Mouse (Mus musculus) heart, adult 2 months (tissue): ENCODE data around the gene Rassf5.

Experiments used
- CTCF ChIP-seq: fragments of 200-600 bp; IDR thresholded peaks from 2 replicates; pipeline ENCODE4 v1.8.1; 2022; ENCODE audit warnings: antibody characterized with exemption, mild to moderate bottlenecking, moderate library complexity
- EP300 ChIP-seq: fragments of 200-500 bp; IDR thresholded peaks from 2 replicates; pipeline ENCODE4 v1.6.1; 2011; ENCODE audit warnings: low read depth, low read length, control low read depth; ENCODE audit not compliant: insufficient read depth

- TF ChIP-seq CTCF: no peak
- TF ChIP-seq EP300: no peak
These were observed 69.9 kb downstream of the Rassf5 start for GRCm38 (mm10) chr1:131175189-131175588.
